Mouse (Mus musculus) spleen, adult 12 weeks (tissue): ENCODE results near the gene Denr.
A peak's percentile ranks its signal among the peaks of the same experiment; 100 is the strongest.

Source experiments
- DNase-seq: peaks from one replicate; pipeline ENCODE4 v3.0.0; 2022; ENCODE audit warnings: low spot score

Gene Denr

GRCm38 (mm10) chr5:123906976-123907630, at the start of gene Denr:
Gene Denr, plus strand, starts transcription at chr5:123907175.
- peak; percentile 98 for DNase-seq

GRCm38 (mm10) chr5:123858798-123859197, 48.2 kb upstream of the Denr start:
- no peak for DNase-seq

GRCm38 (mm10) chr5:123862374-123863350, 44.3 kb upstream of the Denr start:
- DNase-seq, result no peak

- no peak for DNase-seq
These were observed 43.0 kb upstream of the Denr start for GRCm38 (mm10) chr5:123863934-123864333.

GRCm38 (mm10) chr5:123865365-123865764, 41.6 kb upstream of the Denr start, which contains the start of gene Hcar2:
Gene Hcar2, minus strand, starts transcription at chr5:123865499.
- no peak for DNase-seq

GRCm38 (mm10) chr5:123866457-123866856, 40.5 kb upstream of the Denr start:
- DNase-seq, result no peak

GRCm38 (mm10) chr5:123869615-123870014, 37.4 kb upstream of the Denr start:
- DNase-seq, result no peak

GRCm38 (mm10) chr5:123874177-123874576, 32.8 kb upstream of the Denr start:
- no peak for DNase-seq

GRCm38 (mm10) chr5:123878056-123878455, 28.9 kb upstream of the Denr start:
- no peak for DNase-seq

- DNase-seq, result no peak
These were observed 27.0 kb upstream of the Denr start, which contains the start of gene Hcar1 for GRCm38 (mm10) chr5:123879928-123880327. Gene Hcar1, minus strand, starts transcription at chr5:123880020.

- DNase-seq, result no peak
These were observed 26.2 kb upstream of the Denr start for GRCm38 (mm10) chr5:123880778-123881177.

- DNase-seq, result no peak
These were observed 23.1 kb upstream of the Denr start for GRCm38 (mm10) chr5:123883891-123884290.

- no peak for DNase-seq
These were observed 22.6 kb upstream of the Denr start for GRCm38 (mm10) chr5:123884332-123884731.

GRCm38 (mm10) chr5:123886365-123886764, 20.6 kb upstream of the Denr start:
- no peak for DNase-seq

GRCm38 (mm10) chr5:123890312-123890711, 16.7 kb upstream of the Denr start:
- DNase-seq, result no peak

- DNase-seq, result no peak
These were observed 16.0 kb upstream of the Denr start for GRCm38 (mm10) chr5:123890987-123891386.

GRCm38 (mm10) chr5:123891669-123892068, 15.3 kb upstream of the Denr start:
- no peak for DNase-seq

- no peak for DNase-seq
These were observed 13.5 kb upstream of the Denr start for GRCm38 (mm10) chr5:123893520-123893919.

GRCm38 (mm10) chr5:123896395-123896794, 10.6 kb upstream of the Denr start:
- DNase-seq, result no peak

- DNase-seq, result no peak
These were observed 9.6 kb upstream of the Denr start for GRCm38 (mm10) chr5:123897352-123897751.

GRCm38 (mm10) chr5:123904059-123904672, 2.8 kb upstream of the Denr start:
- no peak for DNase-seq

GRCm38 (mm10) chr5:123906146-123906975, 614 bp upstream of the Denr start:
- DNase-seq, result no peak
